Mouse (Mus musculus): ENCODE measurements at regions not wholly inside any gene's neighbourhood (a gene's known extent, or its start where the extent isn't known, plus 50 kb on each side); places are given as distances from the start of the nearest gene placed in this dataset.

GRCm38 (mm10) chr14:76295411-76296169 lies 119.2 kb upstream of the Tsc22d1 start:
- Histone ChIP-seq H3K4me2 (no peak overlapping the region), H3K36me3 (ENCODE audit: control insufficient read depth, insufficient read depth, low read length) (no peaks in the 10 kb centered on the region), H3K4me3 (ENCODE audit: low read depth, low read length) (no peak overlapping the region), H3K4me1 (ENCODE audit: control insufficient read depth, insufficient read depth, low read length) (no peaks in the 10 kb centered on the region), H3K9ac (ENCODE audit: low read depth, low read length) (no peak overlapping the region), H3K9me3 (replicated peaks; ENCODE audit: control insufficient read depth, low read length) (no peaks in the 10 kb centered on the region), H3K27me3 (ENCODE audit: control insufficient read depth, insufficient read depth, low read length) (no peaks in the 10 kb centered on the region), H3K27ac (ENCODE audit: low read depth, low read length) (no peak overlapping the region)
- WGBS (ENCODE audit: insufficient replicate concordance) = 77% methylated on average over 18 of the region's 18 CpGs
- ATAC-seq (replicated peaks; ENCODE audit: insufficient number of reproducible peaks, low FRiP score, low TSS enrichment) = no peak

DNA sequence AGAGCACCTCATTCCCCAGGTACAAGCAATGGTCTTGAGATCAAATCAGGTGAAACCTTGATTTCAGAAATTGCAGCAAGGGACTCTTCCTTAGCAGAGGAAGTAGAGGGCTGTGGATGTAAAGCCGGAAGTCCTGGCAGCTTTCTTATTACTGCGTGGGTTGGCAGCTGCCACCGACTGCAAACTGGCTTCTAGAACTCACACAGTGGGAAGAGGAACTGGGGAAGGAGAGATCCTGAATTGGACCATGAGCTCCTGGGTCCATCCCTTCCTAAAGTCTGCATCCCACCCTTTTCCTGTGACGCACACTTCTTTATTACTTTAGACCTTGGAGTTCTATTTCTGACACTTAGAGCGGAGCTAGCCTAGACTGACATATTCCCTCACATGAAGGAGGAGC lies 116.9 kb upstream of the Tsc22d1 start:
- Histone ChIP-seq H3K4me2 (no peak overlapping the region), H3K4me3 (ENCODE audit: low read depth, low read length) (no peak overlapping the region), H3K36me3 (ENCODE audit: control insufficient read depth, insufficient read depth, low read length) (no peaks in the 10 kb centered on the region), H3K27me3 (ENCODE audit: control insufficient read depth, insufficient read depth, low read length) (no peaks in the 10 kb centered on the region), H3K9ac (ENCODE audit: low read depth, low read length) (no peak overlapping the region), H3K9me3 (replicated peaks; ENCODE audit: control insufficient read depth, low read length) (no peaks in the 10 kb centered on the region), H3K4me1 (ENCODE audit: control insufficient read depth, insufficient read depth, low read length) (0 out of 2 replicates have a peak, but pooled peaks cover 2% of the 10 kb centered on the region), H3K27ac (ENCODE audit: low read depth, low read length) (no peak overlapping the region)
- ATAC-seq (replicated peaks; ENCODE audit: insufficient number of reproducible peaks, low FRiP score, low TSS enrichment) = no peak
- whole genome bisulfite sequencing (ENCODE audit: insufficient replicate concordance) = 81% methylated on average over 5 of the region's 5 CpGs

DNA sequence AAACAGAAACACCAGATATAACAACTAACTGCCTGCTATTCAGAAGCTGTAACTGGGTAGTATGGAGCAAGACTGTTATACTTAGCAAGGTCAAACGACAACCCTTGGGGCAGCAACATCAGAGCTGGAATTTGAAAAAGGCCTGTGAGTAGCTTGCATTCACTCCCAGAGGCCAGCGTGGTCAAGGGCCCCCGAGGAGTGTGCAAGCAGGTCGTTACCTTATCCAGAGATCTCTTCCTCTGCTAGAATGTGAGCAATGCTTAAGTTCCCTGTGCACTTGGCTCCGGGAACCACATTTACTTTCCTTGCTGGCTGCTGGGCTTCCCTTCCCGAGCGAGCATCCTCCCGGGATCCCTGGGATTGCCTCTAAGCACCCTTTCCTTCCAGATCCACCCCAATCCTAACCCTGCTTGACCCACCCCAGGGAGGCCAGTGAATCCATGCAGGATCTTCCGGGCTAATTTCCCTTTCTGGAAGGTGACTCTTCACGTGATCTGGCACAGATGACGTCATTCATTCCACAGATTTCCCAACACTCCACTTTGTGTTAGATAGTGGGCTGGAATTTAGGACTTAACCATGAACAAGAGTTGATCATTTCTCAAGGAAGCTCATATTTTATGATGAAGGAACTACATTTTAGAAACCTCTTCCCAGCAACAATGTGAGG lies 112.3 kb upstream of the Tsc22d1 start:
- no peak overlapping the region for H3K9ac ChIP-seq (ENCODE audit: low read depth, low read length)
- H3K36me3 ChIP-seq (ENCODE audit: control insufficient read depth, insufficient read depth, low read length) = no peaks in the 10 kb centered on the region
- 46% methylated on average over 11 of the region's 11 CpGs for WGBS (ENCODE audit: insufficient replicate concordance)
- H3K4me3 ChIP-seq (ENCODE audit: low read depth, low read length) = no peak overlapping the region
- ATAC-seq (replicated peaks; ENCODE audit: insufficient number of reproducible peaks, low FRiP score, low TSS enrichment) = no peak
- H3K9me3 ChIP-seq (replicated peaks; ENCODE audit: control insufficient read depth, low read length) = no peaks in the 10 kb centered on the region
- H3K4me1 ChIP-seq (ENCODE audit: control insufficient read depth, insufficient read depth, low read length) = 0 out of 2 replicates have a peak, but pooled peaks cover 2% of the 10 kb centered on the region
- no peaks in the 10 kb centered on the region for H3K27me3 ChIP-seq (ENCODE audit: control insufficient read depth, insufficient read depth, low read length)
- H3K4me2 ChIP-seq = no peak overlapping the region
- H3K27ac ChIP-seq (ENCODE audit: low read depth, low read length) = no peak overlapping the region

DNA sequence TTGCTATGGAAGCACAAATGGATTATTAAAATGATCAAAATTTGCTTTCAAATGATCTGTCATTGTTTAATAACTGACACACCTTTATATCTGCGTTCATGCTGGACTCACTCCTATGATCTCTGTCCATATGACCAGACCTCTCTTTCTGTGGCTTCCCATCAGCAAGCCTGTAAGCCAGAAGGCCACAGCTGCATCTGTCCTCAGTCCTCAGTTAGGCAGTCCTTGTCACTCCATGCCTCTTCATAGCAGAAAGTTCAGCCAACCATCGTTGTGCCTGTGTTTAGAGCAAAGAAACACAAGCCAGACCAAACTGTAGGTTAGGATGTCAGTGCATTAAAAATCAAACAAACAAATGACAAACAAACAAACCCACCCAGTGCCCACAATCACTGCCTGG lies 107.2 kb upstream of the Tsc22d1 start:
- 62% methylated on average over 2 of the region's 2 CpGs for WGBS (ENCODE audit: insufficient replicate concordance)
- no peak for ATAC-seq (replicated peaks; ENCODE audit: insufficient number of reproducible peaks, low FRiP score, low TSS enrichment)
- no peak overlapping the region for H3K4me2 ChIP-seq
- no peaks in the 10 kb centered on the region for H3K9me3 ChIP-seq (replicated peaks; ENCODE audit: control insufficient read depth, low read length)
- no peaks in the 10 kb centered on the region for H3K27me3 ChIP-seq (ENCODE audit: control insufficient read depth, insufficient read depth, low read length)
- no peaks in the 10 kb centered on the region for H3K4me1 ChIP-seq (ENCODE audit: control insufficient read depth, insufficient read depth, low read length)
- no peak overlapping the region for H3K9ac ChIP-seq (ENCODE audit: low read depth, low read length)
- no peaks in the 10 kb centered on the region for H3K36me3 ChIP-seq (ENCODE audit: control insufficient read depth, insufficient read depth, low read length)
- no peak overlapping the region for H3K27ac ChIP-seq (ENCODE audit: low read depth, low read length)
- H3K4me3 ChIP-seq (ENCODE audit: low read depth, low read length) = no peak overlapping the region

- no peaks in the 10 kb centered on the region for H3K9me3 ChIP-seq (replicated peaks; ENCODE audit: control insufficient read depth, low read length)
- H3K27me3 ChIP-seq (ENCODE audit: control insufficient read depth, insufficient read depth, low read length) = no peaks in the 10 kb centered on the region
- no peak for ATAC-seq (replicated peaks; ENCODE audit: insufficient number of reproducible peaks, low FRiP score, low TSS enrichment)
- peak overlapping the region; percentile 0; the same call in 1 of the 2 replicates for H3K9ac ChIP-seq (ENCODE audit: low read depth, low read length)
- no peaks in the 10 kb centered on the region for H3K36me3 ChIP-seq (ENCODE audit: control insufficient read depth, insufficient read depth, low read length)
- H3K4me3 ChIP-seq (ENCODE audit: low read depth, low read length) = no peak overlapping the region; the same call in 1 of the 2 replicates
- peak overlapping the region; percentile 28 for H3K4me2 ChIP-seq
- no peak overlapping the region for H3K27ac ChIP-seq (ENCODE audit: low read depth, low read length)
- WGBS (ENCODE audit: insufficient replicate concordance) = 40% methylated on average over 12 of the region's 12 CpGs
- H3K4me1 ChIP-seq (ENCODE audit: control insufficient read depth, insufficient read depth, low read length) = no peaks in the 10 kb centered on the region
Measured at GRCm38 (mm10) chr14:76308188-76308812, 106.5 kb upstream of the Tsc22d1 start.

DNA sequence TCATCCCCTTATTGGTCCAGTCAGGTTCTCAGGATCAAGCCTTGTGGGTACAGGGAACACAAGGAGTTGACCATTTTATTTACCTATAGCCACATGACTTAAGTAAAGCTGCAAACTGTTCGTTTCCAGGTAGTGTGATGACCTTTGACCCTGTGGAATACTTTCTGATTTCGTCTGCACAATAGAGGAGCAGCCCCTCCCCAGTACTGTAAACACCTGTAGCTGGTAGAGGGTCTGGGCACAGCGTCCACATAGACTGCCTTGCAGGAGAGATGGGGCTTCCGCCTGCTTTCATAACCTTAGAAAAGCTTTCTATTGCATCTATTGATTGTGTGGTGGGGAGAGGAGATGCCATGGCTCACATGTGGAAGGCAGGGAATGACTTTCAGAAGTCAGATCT lies 105.2 kb upstream of the Tsc22d1 start:
- H3K27me3 ChIP-seq (ENCODE audit: control insufficient read depth, insufficient read depth, low read length) = no peaks in the 10 kb centered on the region
- H3K4me3 ChIP-seq (ENCODE audit: low read depth, low read length) = no peak overlapping the region
- no peaks in the 10 kb centered on the region for H3K36me3 ChIP-seq (ENCODE audit: control insufficient read depth, insufficient read depth, low read length)
- no peak overlapping the region for H3K9ac ChIP-seq (ENCODE audit: low read depth, low read length)
- H3K4me1 ChIP-seq (ENCODE audit: control insufficient read depth, insufficient read depth, low read length) = no peaks in the 10 kb centered on the region
- H3K9me3 ChIP-seq (replicated peaks; ENCODE audit: control insufficient read depth, low read length) = no peaks in the 10 kb centered on the region
- 66% methylated on average over 4 of the region's 4 CpGs for WGBS (ENCODE audit: insufficient replicate concordance)
- no peak for ATAC-seq (replicated peaks; ENCODE audit: insufficient number of reproducible peaks, low FRiP score, low TSS enrichment)
- no peak overlapping the region for H3K27ac ChIP-seq (ENCODE audit: low read depth, low read length)
- no peak overlapping the region for H3K4me2 ChIP-seq

DNA sequence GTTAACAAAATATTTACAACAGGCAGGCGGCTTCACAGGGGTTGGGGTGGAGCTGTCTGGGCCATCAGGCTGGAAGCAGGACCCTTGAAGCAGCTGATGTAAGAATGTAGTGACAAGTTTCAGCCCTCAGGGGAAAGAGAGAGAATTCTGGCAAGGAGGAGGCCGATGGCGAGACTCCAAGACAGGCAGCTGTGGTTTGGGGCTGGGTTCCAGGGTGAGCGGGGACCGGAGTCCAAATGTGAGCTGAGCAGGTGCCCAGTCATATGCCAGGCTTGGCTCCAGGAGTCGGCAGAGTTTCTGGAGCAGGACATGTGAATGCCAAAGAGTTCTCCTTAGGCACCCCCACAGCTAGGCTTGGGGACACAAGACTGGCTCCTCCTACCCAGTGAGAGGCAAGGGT lies 104.5 kb upstream of the Tsc22d1 start:
- Histone ChIP-seq H3K4me3 (ENCODE audit: low read depth, low read length) (no peak overlapping the region), H3K27ac (ENCODE audit: low read depth, low read length) (no peak overlapping the region), H3K27me3 (ENCODE audit: control insufficient read depth, insufficient read depth, low read length) (no peaks in the 10 kb centered on the region), H3K9me3 (replicated peaks; ENCODE audit: control insufficient read depth, low read length) (no peaks in the 10 kb centered on the region), H3K9ac (ENCODE audit: low read depth, low read length) (no peak overlapping the region), H3K4me2 (no peak overlapping the region), H3K4me1 (ENCODE audit: control insufficient read depth, insufficient read depth, low read length) (no peaks in the 10 kb centered on the region), H3K36me3 (ENCODE audit: control insufficient read depth, insufficient read depth, low read length) (no peaks in the 10 kb centered on the region)
- no peak for ATAC-seq (replicated peaks; ENCODE audit: insufficient number of reproducible peaks, low FRiP score, low TSS enrichment)
- WGBS (ENCODE audit: insufficient replicate concordance) = 76% methylated on average over 6 of the region's 6 CpGs

DNA sequence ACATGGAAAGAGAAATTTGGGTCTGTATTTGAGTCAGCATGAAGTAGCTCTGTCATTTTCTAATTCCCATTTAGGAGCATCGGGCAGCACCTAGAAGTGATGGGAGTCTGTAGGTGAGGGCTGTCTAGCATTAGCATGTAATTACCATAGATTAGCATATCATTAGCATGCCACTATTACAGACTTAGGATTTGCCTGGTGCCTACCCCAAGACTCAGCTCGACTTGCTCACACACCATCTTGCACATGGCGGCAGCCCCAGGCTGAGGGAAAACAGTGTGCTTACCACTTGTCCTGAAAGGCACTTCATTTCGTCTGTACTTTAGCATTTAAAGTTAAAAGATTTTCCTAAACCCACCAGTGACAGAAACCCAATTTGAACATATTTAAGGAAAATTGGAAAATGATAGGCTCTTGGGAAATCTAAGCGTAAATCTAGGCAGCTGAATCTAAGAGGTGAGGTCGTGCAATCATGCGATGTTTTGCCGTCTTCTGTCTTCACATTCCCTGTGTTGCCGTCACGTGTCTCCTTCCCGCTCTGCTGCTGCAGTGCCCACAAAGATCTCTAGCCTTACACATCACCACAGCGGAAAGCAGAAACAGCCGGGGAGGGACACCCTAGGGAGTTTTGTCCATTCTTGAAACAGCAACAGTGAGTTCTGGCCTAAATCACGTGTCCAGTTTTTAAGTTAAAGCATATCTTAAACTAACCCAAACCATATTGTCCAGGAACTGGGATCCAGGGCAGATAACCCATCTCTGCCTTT lies 101.2 kb upstream of the Tsc22d1 start:
- Histone ChIP-seq H3K27me3 (ENCODE audit: control insufficient read depth, insufficient read depth, low read length) (no peaks in the 10 kb centered on the region), H3K4me1 (ENCODE audit: control insufficient read depth, insufficient read depth, low read length) (no peaks in the 10 kb centered on the region), H3K36me3 (ENCODE audit: control insufficient read depth, insufficient read depth, low read length) (no peaks in the 10 kb centered on the region), H3K9me3 (replicated peaks; ENCODE audit: control insufficient read depth, low read length) (no peaks in the 10 kb centered on the region), H3K4me3 (ENCODE audit: low read depth, low read length) (no peak overlapping the region), H3K27ac (ENCODE audit: low read depth, low read length) (no peak overlapping the region), H3K4me2 (no peak overlapping the region), H3K9ac (ENCODE audit: low read depth, low read length) (no peak overlapping the region)
- 73% methylated on average over 14 of the region's 14 CpGs for WGBS (ENCODE audit: insufficient replicate concordance)
- no peak for ATAC-seq (replicated peaks; ENCODE audit: insufficient number of reproducible peaks, low FRiP score, low TSS enrichment)

Data from heart, embryonic 11.5 days (tissue).